ENCODE assay signal across 19 mouse cellular contexts in genomic region chr5:139256211-139256765, GRCm38 (mm10). TPM values are rescaled to one million over a fixed set of nuclear protein-coding genes. Genes with fewer than 3 reads are reported as not detected.
DNase-seq lines count a peak whose midpoint lies in the region; ATAC-seq and TF ChIP-seq lines count a peak whose summit lies in the region.
"Had no signal": no experiment of that assay in that cellular context is flagged by ENCODE, and none has a peak within 500 bp of the region (broad histone marks: within the 10 kb centered on the region; RNA-seq: fewer than 3 reads in every experiment).

No protein-coding gene starts in this region.

- no peak overlapping the region for H3K4me2 ChIP-seq in heart, embryonic 16.5 days (ENCODE audit: low read depth, low read length)
- no peak overlapping the region for H3K4me2 ChIP-seq in heart, embryonic 11.5 days
- H3K4me2 ChIP-seq in forebrain, embryonic 13.5 days, result no peak overlapping the region
- H3K4me2 ChIP-seq: hindbrain, embryonic 15.5 days; lung, embryonic 15.5 days; midbrain, embryonic 15.5 days had no signal

- H3K27ac ChIP-seq in heart, embryonic 16.5 days (ENCODE audit: low read length), result peak overlapping the region; percentile 57
- H3K27ac ChIP-seq in heart, embryonic 11.5 days (ENCODE audit: low read depth, low read length), result no peak overlapping the region
- peak overlapping the region; percentile 54 for H3K27ac ChIP-seq in testis, adult 2 months (ENCODE audit: control insufficient read depth, insufficient read depth, low read depth, low read length)
- H3K27ac ChIP-seq in forebrain, embryonic 13.5 days, result no peak overlapping the region
- H3K27ac ChIP-seq: hindbrain, embryonic 15.5 days; kidney, postnatal 0 days; midbrain, embryonic 15.5 days had no signal

- ATAC-seq in heart, embryonic 16.5 days (replicated peaks; ENCODE audit: extremely low read depth, insufficient read depth, low FRiP score), result no peak
- ATAC-seq in heart, embryonic 11.5 days (replicated peaks; ENCODE audit: insufficient number of reproducible peaks, low FRiP score, low TSS enrichment), result no peak
- no peak for ATAC-seq in forebrain, embryonic 13.5 days
- ATAC-seq: forebrain, embryonic 14.5 days; intestine, embryonic 16.5 days; midbrain, embryonic 15.5 days had no signal

- H3K27me3 ChIP-seq in heart, embryonic 16.5 days (ENCODE audit: control insufficient read depth, insufficient read depth, low read length), result no peaks in the 10 kb centered on the region
- H3K27me3 ChIP-seq in heart, embryonic 11.5 days (ENCODE audit: control insufficient read depth, insufficient read depth, low read length), result no peaks in the 10 kb centered on the region
- H3K27me3 ChIP-seq in testis, adult 2 months (ENCODE audit: control insufficient read depth, insufficient read depth, low read length), result no peaks in the 10 kb centered on the region
- no peaks in the 10 kb centered on the region for H3K27me3 ChIP-seq in forebrain, embryonic 13.5 days
- H3K27me3 ChIP-seq: hindbrain, embryonic 15.5 days; lung, embryonic 15.5 days; midbrain, embryonic 15.5 days had no signal

- no peaks in the 10 kb centered on the region for H3K9me3 ChIP-seq in heart, embryonic 16.5 days (replicated peaks; ENCODE audit: control insufficient read depth, low read length)
- no peaks in the 10 kb centered on the region for H3K9me3 ChIP-seq in heart, embryonic 11.5 days (replicated peaks; ENCODE audit: control insufficient read depth, low read length)
- H3K9me3 ChIP-seq in forebrain, embryonic 13.5 days (replicated peaks), result no peaks in the 10 kb centered on the region
- H3K9me3 ChIP-seq: hindbrain, embryonic 15.5 days; lung, embryonic 15.5 days; midbrain, embryonic 15.5 days had no signal

- intact Hi-C loops in left cerebral cortex, postnatal 4 days (cut with DNase I), result no loop called here

- no peak overlapping the region for H3K4me3 ChIP-seq in heart, embryonic 16.5 days (ENCODE audit: low read length)
- H3K4me3 ChIP-seq in heart, embryonic 11.5 days (ENCODE audit: low read depth, low read length), result no peak overlapping the region
- H3K4me3 ChIP-seq in testis, adult 2 months (ENCODE audit: control insufficient read depth, low read depth, low read length), result no peak overlapping the region
- no peak overlapping the region for H3K4me3 ChIP-seq in forebrain, embryonic 13.5 days
- H3K4me3 ChIP-seq: hindbrain, embryonic 15.5 days; lung, embryonic 15.5 days; midbrain, embryonic 15.5 days had no signal

- no peak for TF ChIP-seq POLR2A in testis, adult 2 months (IDR thresholded peaks at IDR 0.05; ENCODE audit: control insufficient read depth, low read depth, low read length)

- peaks cover 73% of the 10 kb centered on the region for H3K4me1 ChIP-seq in heart, embryonic 16.5 days (ENCODE audit: control insufficient read depth, insufficient read depth, low read length)
- peaks cover 64% of the 10 kb centered on the region for H3K4me1 ChIP-seq in heart, embryonic 11.5 days (ENCODE audit: control insufficient read depth, insufficient read depth, low read length)
- H3K4me1 ChIP-seq in testis, adult 2 months (ENCODE audit: control insufficient read depth, insufficient read depth, low read length), result peaks cover 18% of the 10 kb centered on the region
- H3K4me1 ChIP-seq in forebrain, embryonic 13.5 days, result peaks cover 39% of the 10 kb centered on the region

- peak; percentile 4 for DNase-seq in cerebellum, adult 11-12 months
- DNase-seq in cerebellum, postnatal 36 days, result no peak
- no peak for DNase-seq in testis, postnatal 14 days (ENCODE audit: low spot score)
- no peak for DNase-seq in left cerebral cortex, postnatal 4 days
- DNase-seq: adrenal gland, adult 8-10 months; cerebellum, postnatal 14 days; layer of hippocampus, postnatal 36 days; retina, postnatal 1 day; thymus, postnatal 25 days had no signal

- no peak for TF ChIP-seq CTCF in testis, adult 2 months (IDR thresholded peaks at IDR 0.05; ENCODE audit: control insufficient read depth, insufficient read depth, insufficient replicate concordance, low read depth, low read length)

- no peak overlapping the region for H3K9ac ChIP-seq in heart, embryonic 16.5 days (ENCODE audit: low read length)
- no peak overlapping the region for H3K9ac ChIP-seq in heart, embryonic 11.5 days (ENCODE audit: low read depth, low read length)
- H3K9ac ChIP-seq in forebrain, embryonic 13.5 days, result no peak overlapping the region
- H3K9ac ChIP-seq: hindbrain, embryonic 15.5 days; lung, embryonic 15.5 days; midbrain, embryonic 15.5 days had no signal

- 78% methylated on average over 3 of the region's 3 CpGs for WGBS in heart, embryonic 16.5 days
- WGBS in heart, embryonic 11.5 days (ENCODE audit: insufficient replicate concordance), result 92% methylated on average over 3 of the region's 3 CpGs
- 85% methylated on average over 3 of the region's 3 CpGs for WGBS in forebrain, embryonic 13.5 days

- peaks cover under 1% of the 10 kb centered on the region; the same call in 1 of the 2 replicates for H3K36me3 ChIP-seq in heart, embryonic 16.5 days (ENCODE audit: control insufficient read depth, insufficient read depth)
- H3K36me3 ChIP-seq in heart, embryonic 11.5 days (ENCODE audit: control insufficient read depth, insufficient read depth, low read length), result peaks cover 3% of the 10 kb centered on the region; the same call in 1 of the 2 replicates
- no peaks in the 10 kb centered on the region for H3K36me3 ChIP-seq in testis, adult 2 months (ENCODE audit: control insufficient read depth, insufficient read depth, low read length)
- H3K36me3 ChIP-seq in forebrain, embryonic 13.5 days (ENCODE audit: poor library complexity, severe bottlenecking), result peaks cover 29% of the 10 kb centered on the region

RNA-seq across cellular contexts. Expression of gene Get4, which starts 4.2 kb away (rescaled TPM):
- 141 and 145 TPM in 2 replicates for polyA plus RNA-seq in heart, embryonic 16.5 days (2015; fragmentation: Nextera tagmentation; extraction: Ambion mirVana)
- 138 and 139 TPM in 2 replicates for polyA plus RNA-seq in heart, embryonic 11.5 days (2014; fragmentation: Nextera tagmentation; extraction: Ambion mirVana)
- polyA plus RNA-seq in testis, adult 2 months (2012; rRNA removed), result 117 and 150 TPM in 2 replicates
- 122 and 137 TPM in 2 replicates for polyA plus RNA-seq in forebrain, embryonic 13.5 days (2015; fragmentation: Nextera tagmentation; extraction: Ambion mirVana)
- 10 to 100 TPM; 54.8 to 59.8 TPM for total RNA-seq in left cerebral cortex, postnatal 4 days (2021)

RNA-seq across cellular contexts. Expression of gene Sun1, which starts 55.9 kb away (rescaled TPM):
- 35.7 and 41.5 TPM in 2 replicates for polyA plus RNA-seq in heart, embryonic 16.5 days (2015; fragmentation: Nextera tagmentation; extraction: Ambion mirVana)
- polyA plus RNA-seq in heart, embryonic 11.5 days (2014; fragmentation: Nextera tagmentation; extraction: Ambion mirVana), result 33.4 and 40.9 TPM in 2 replicates
- polyA plus RNA-seq in testis, adult 2 months (2012; rRNA removed), result 114 and 125 TPM in 2 replicates
- polyA plus RNA-seq in forebrain, embryonic 13.5 days (2015; fragmentation: Nextera tagmentation; extraction: Ambion mirVana), result 43.9 and 50.2 TPM in 2 replicates
- 10 to 100 TPM; 77.1 to 81.6 TPM for total RNA-seq in left cerebral cortex, postnatal 4 days (2021)

Comparison
In these comparisons a context has a peak if more than half of its experiments do, and no peak if none do; other contexts are left out.
1. H3K27ac ChIP-seq: peak in heart, embryonic 16.5 days (single experiment) and testis, adult 2 months (single experiment); none in heart, embryonic 11.5 days (single experiment) and forebrain, embryonic 13.5 days (single experiment).